Mouse (Mus musculus) megakaryocyte-erythroid progenitor cell, adult 5-6 weeks (primary cell): ENCODE measurements at regions not wholly inside any gene's neighbourhood (a gene's known extent, or its start where the extent isn't known, plus 50 kb on each side); places are given as distances from the start of the nearest gene placed in this dataset.

Source experiments
- ATAC-seq: replicated peaks from 2 replicates; pipeline ENCODE4 v1.8.0; 2016; ENCODE audit warnings: mild to moderate bottlenecking, inconsistent platforms; ENCODE audit not compliant: severe bottlenecking, poor library complexity, low FRiP score, low TSS enrichment

GRCm38 (mm10) chr9:61825804-61826203 lies 88.5 kb downstream of the Rplp1 start:
- no peak for ATAC-seq

- ATAC-seq = no peak
These were observed 94.5 kb downstream of the Rplp1 start for GRCm38 (mm10) chr9:61819836-61820235.

- no peak for ATAC-seq
These were observed 97.7 kb downstream of the Rplp1 start for GRCm38 (mm10) chr9:61816589-61817179.

- no peak for ATAC-seq
These were observed 98.3 kb downstream of the Rplp1 start for GRCm38 (mm10) chr9:61815995-61816394.

- ATAC-seq = no peak
These were observed 101.1 kb downstream of the Rplp1 start for GRCm38 (mm10) chr9:61813291-61813690.

- ATAC-seq = no peak
These were observed 102.0 kb downstream of the Rplp1 start for GRCm38 (mm10) chr9:61812315-61812714.

GRCm38 (mm10) chr9:61810456-61810855 lies 103.9 kb downstream of the Rplp1 start:
- no peak for ATAC-seq

GRCm38 (mm10) chr9:61808351-61809225 lies 105.8 kb downstream of the Rplp1 start:
- ATAC-seq = no peak

- no peak for ATAC-seq
These were observed 108.4 kb downstream of the Rplp1 start for GRCm38 (mm10) chr9:61805971-61806370.

- ATAC-seq = no peak
These were observed 110.8 kb downstream of the Rplp1 start for GRCm38 (mm10) chr9:61803555-61803954.

- no peak for ATAC-seq
These were observed 111.6 kb downstream of the Rplp1 start for GRCm38 (mm10) chr9:61802694-61803093.

- no peak for ATAC-seq
These were observed 114.8 kb downstream of the Rplp1 start for GRCm38 (mm10) chr9:61799535-61799934.

GRCm38 (mm10) chr9:61795910-61796309 lies 118.4 kb downstream of the Rplp1 start:
- no peak for ATAC-seq

- ATAC-seq = no peak
These were observed 122.8 kb downstream of the Rplp1 start for GRCm38 (mm10) chr9:61791435-61792064.

GRCm38 (mm10) chr9:61790849-61791248 lies 123.5 kb downstream of the Rplp1 start:
- ATAC-seq = no peak

GRCm38 (mm10) chr9:61789066-61789897 lies 125.1 kb downstream of the Rplp1 start:
- no peak for ATAC-seq

GRCm38 (mm10) chr9:61781469-61781868 lies 132.9 kb downstream of the Rplp1 start:
- ATAC-seq = no peak

GRCm38 (mm10) chr9:61780186-61780939 lies 134.0 kb downstream of the Rplp1 start:
- no peak for ATAC-seq

GRCm38 (mm10) chr9:61779165-61779564 lies 135.2 kb downstream of the Rplp1 start:
- no peak for ATAC-seq
